ENCODE assay signal across 11 mouse cellular contexts in the genomic region with DNA sequence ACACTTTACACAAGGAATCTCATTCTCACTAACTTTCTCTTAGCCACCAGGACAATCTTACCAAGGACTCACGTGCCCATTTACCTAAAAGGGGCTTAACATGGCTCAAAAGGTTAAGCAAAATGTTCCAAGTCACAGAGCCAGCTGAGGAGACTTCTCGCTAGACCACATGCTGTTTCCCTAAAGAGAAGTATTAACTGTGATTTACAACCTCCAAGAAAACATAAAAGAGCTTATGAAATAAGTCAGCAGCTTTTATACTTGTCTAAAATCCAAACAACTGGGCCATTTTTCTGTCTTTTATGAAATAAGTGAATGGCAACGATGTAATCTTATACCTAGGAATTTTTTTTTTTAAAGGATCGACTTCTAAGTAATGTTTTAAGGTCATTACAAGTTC.
DNase-seq lines count a peak whose midpoint lies in the region; ATAC-seq and TF ChIP-seq lines count a peak whose summit lies in the region.
"Had no signal": no experiment of that assay in that cellular context is flagged by ENCODE, and none has a peak within 500 bp of the region (broad histone marks: within the 10 kb centered on the region; RNA-seq: fewer than 3 reads in every experiment).

No protein-coding gene starts in this region.

- H3K36me3 ChIP-seq in kidney, postnatal 0 days (ENCODE audit: insufficient read depth, low read length): no peaks in the 10 kb centered on the region
- no peaks in the 10 kb centered on the region for H3K36me3 ChIP-seq in forebrain, embryonic 11.5 days (ENCODE audit: control insufficient read depth, insufficient read depth, low read length)
- H3K36me3 ChIP-seq in hindbrain, postnatal 0 days (ENCODE audit: insufficient read depth, low read length): no peaks in the 10 kb centered on the region
- no peaks in the 10 kb centered on the region for H3K36me3 ChIP-seq in neural tube, embryonic 14.5 days (ENCODE audit: control insufficient read depth, insufficient read depth, low read length)
- H3K36me3 ChIP-seq: lung, embryonic 15.5 days had no signal

- no peak overlapping the region for H3K27ac ChIP-seq in kidney, postnatal 0 days
- peak overlapping the region; percentile 46; the same call in 1 of the 2 replicates for H3K27ac ChIP-seq in forebrain, embryonic 11.5 days (ENCODE audit: low read depth, low read length)
- peak overlapping the region; percentile 81 for H3K27ac ChIP-seq in hindbrain, postnatal 0 days
- peak overlapping the region; percentile 72 for H3K27ac ChIP-seq in neural tube, embryonic 14.5 days (ENCODE audit: low read depth, low read length)
- H3K27ac ChIP-seq: lung, embryonic 15.5 days had no signal

- H3K4me3 ChIP-seq in kidney, postnatal 0 days (replicated peaks; ENCODE audit: low read depth, low read length): no peak overlapping the region
- no peak overlapping the region for H3K4me3 ChIP-seq in forebrain, embryonic 11.5 days (ENCODE audit: low read depth, low read length)
- H3K4me3 ChIP-seq in hindbrain, postnatal 0 days (ENCODE audit: low read length): no peak overlapping the region
- no peak overlapping the region for H3K4me3 ChIP-seq in neural tube, embryonic 14.5 days (ENCODE audit: low read depth, low read length)
- H3K4me3 ChIP-seq: lung, embryonic 15.5 days had no signal

- no peak overlapping the region for H3K4me2 ChIP-seq in kidney, postnatal 0 days (ENCODE audit: low read length)
- no peak overlapping the region for H3K4me2 ChIP-seq in forebrain, embryonic 11.5 days (ENCODE audit: low read depth, low read length, severe bottlenecking)
- no peak overlapping the region for H3K4me2 ChIP-seq in hindbrain, postnatal 0 days (ENCODE audit: low read depth, low read length)
- H3K4me2 ChIP-seq in neural tube, embryonic 14.5 days (ENCODE audit: low read depth, low read length): no peak overlapping the region
- H3K4me2 ChIP-seq: lung, embryonic 15.5 days had no signal

- DNase-seq in kidney, postnatal 0 days (ENCODE audit: low spot score): peak; percentile 52
- DNase-seq in kidney, postnatal 36 days: no peak
- no peak for DNase-seq in forebrain, embryonic 11.5 days (ENCODE audit: low spot score)
- DNase-seq in hindbrain, postnatal 0 days (ENCODE audit: low spot score): no peak
- no peak for DNase-seq in adrenal gland, adult 2 months
- DNase-seq in gastrocnemius, postnatal 4 days (ENCODE audit: low spot score in 2 of 2): no peak
- DNase-seq: spleen, adult 18-20 months; thymus, adult 18-20 months had no signal

- no peaks in the 10 kb centered on the region for H3K9me3 ChIP-seq in kidney, postnatal 0 days (replicated peaks; ENCODE audit: low read length)
- no peaks in the 10 kb centered on the region for H3K9me3 ChIP-seq in forebrain, embryonic 11.5 days (ENCODE audit: control insufficient read depth, low read length)
- H3K9me3 ChIP-seq in hindbrain, postnatal 0 days (ENCODE audit: low read length): no peaks in the 10 kb centered on the region
- H3K9me3 ChIP-seq in neural tube, embryonic 14.5 days (ENCODE audit: control insufficient read depth, low read length): no peaks in the 10 kb centered on the region
- H3K9me3 ChIP-seq: lung, embryonic 15.5 days had no signal

- no peaks in the 10 kb centered on the region for H3K27me3 ChIP-seq in kidney, postnatal 0 days (ENCODE audit: insufficient read depth, low read length)
- no peaks in the 10 kb centered on the region for H3K27me3 ChIP-seq in forebrain, embryonic 11.5 days (ENCODE audit: control insufficient read depth, insufficient read depth, low read length)
- H3K27me3 ChIP-seq in hindbrain, postnatal 0 days (ENCODE audit: insufficient read depth, low read length): no peaks in the 10 kb centered on the region
- no peaks in the 10 kb centered on the region for H3K27me3 ChIP-seq in neural tube, embryonic 14.5 days (ENCODE audit: control insufficient read depth, insufficient read depth, low read length)
- H3K27me3 ChIP-seq: lung, embryonic 15.5 days had no signal

- H3K4me1 ChIP-seq in kidney, postnatal 0 days (replicated peaks; ENCODE audit: insufficient read depth, low read length): no peaks in the 10 kb centered on the region; the same call in 1 of the 2 replicates
- H3K4me1 ChIP-seq in forebrain, embryonic 11.5 days (replicated peaks; ENCODE audit: control insufficient read depth, insufficient read depth, low read length): peaks cover 15% of the 10 kb centered on the region
- peaks cover 33% of the 10 kb centered on the region for H3K4me1 ChIP-seq in hindbrain, postnatal 0 days (ENCODE audit: insufficient read depth, low read length)
- H3K4me1 ChIP-seq in neural tube, embryonic 14.5 days (ENCODE audit: control insufficient read depth, insufficient read depth, low read length): peaks cover 36% of the 10 kb centered on the region

- no peak for ATAC-seq in kidney, postnatal 0 days (replicated peaks; ENCODE audit: low FRiP score, low read depth)
- no peak for ATAC-seq in forebrain, embryonic 11.5 days (replicated peaks; ENCODE audit: low FRiP score)
- no peak for ATAC-seq in hindbrain, postnatal 0 days
- no peak for ATAC-seq in neural tube, embryonic 14.5 days (ENCODE audit: low read depth)
- ATAC-seq in erythroblast, adult 5-6 weeks (replicated peaks; ENCODE audit: low FRiP score, poor library complexity, severe bottlenecking): no peak

- TF ChIP-seq CTCF in kidney, postnatal 0 days (IDR thresholded peaks at IDR 0.05; ENCODE audit: low read depth): no peak
- TF ChIP-seq CTCF in hindbrain, postnatal 0 days (IDR thresholded peaks at IDR 0.05; ENCODE audit: low read depth): no peak

- no peak overlapping the region for H3K9ac ChIP-seq in kidney, postnatal 0 days (ENCODE audit: low read depth, low read length)
- H3K9ac ChIP-seq in forebrain, embryonic 11.5 days (ENCODE audit: low read length): no peak overlapping the region
- H3K9ac ChIP-seq in hindbrain, postnatal 0 days (replicated peaks; ENCODE audit: low read length): no peak overlapping the region
- no peak overlapping the region for H3K9ac ChIP-seq in neural tube, embryonic 14.5 days (replicated peaks; ENCODE audit: low read depth, low read length)
- H3K9ac ChIP-seq: lung, embryonic 15.5 days had no signal

- 30% methylated on average over 4 of the region's 4 CpGs for WGBS in kidney, postnatal 0 days
- 9% methylated on average over 4 of the region's 4 CpGs for WGBS in forebrain, embryonic 11.5 days
- WGBS in hindbrain, postnatal 0 days: 27% methylated on average over 4 of the region's 4 CpGs
- 18% methylated on average over 4 of the region's 4 CpGs for WGBS in neural tube, embryonic 14.5 days
